Mouse (Mus musculus) CH12.LX (cell line): ENCODE results near the gene Ctnna2. TPM values are rescaled to one million over a fixed set of nuclear protein-coding genes. Genes with fewer than 3 reads are reported as not detected.

Experiments
- DNase-seq: peaks from one replicate; pipeline ENCODE4 v3.0.0-alpha.2; 2013; ENCODE audit errors: extremely low read depth
- H3K27ac ChIP-seq: 2 replicates; pipeline ENCODE4 v1.5.1; 2012; ENCODE audit warnings: low read depth, mild to moderate bottlenecking, control low read depth, moderate library complexity; ENCODE audit not compliant: insufficient read depth
- H3K27me3 ChIP-seq: replicated peaks from 2 replicates; pipeline ENCODE3; 2012; ENCODE audit warnings: inconsistent platforms
- H3K36me3 ChIP-seq, 2 experiments: replicated peaks in 1 of 2; 2 replicates each; pipeline versions ENCODE3 to v1.6.1; 2012; ENCODE audit warnings: inconsistent platforms in 1 of 2, low read length in 1 of 2, mild to moderate bottlenecking in 1 of 2, mixed read lengths in 1 of 2, moderate library complexity in 1 of 2; ENCODE audit not compliant: control insufficient read depth in 1 of 2, insufficient read depth in 1 of 2
- H3K4me1 ChIP-seq, 2 experiments: 2 replicates each; pipeline ENCODE4 v1.6.1; 2012; ENCODE audit warnings: inconsistent platforms in 1 of 2, moderate library complexity in 1 of 2; ENCODE audit not compliant: insufficient read depth in 2 of 2, control insufficient read depth in 1 of 2
- H3K4me2 ChIP-seq: 2 replicates; pipeline ENCODE4 v1.6.1; 2012; ENCODE audit warnings: low read depth, mild to moderate bottlenecking, control low read depth; ENCODE audit not compliant: poor library complexity, insufficient read depth, severe bottlenecking
- H3K4me3 ChIP-seq, 3 experiments: fragments of 150-350 bp in 1 of 3; sonication (generic) in 1 of 3; replicated peaks in 1 of 3; 2 replicates each; pipeline versions ENCODE3 to v1.5.1; 2011 to 2012; ENCODE audit warnings: low read depth in 2 of 3, low read length in 2 of 3, mild to moderate bottlenecking in 2 of 3, moderate library complexity in 2 of 3, control low read depth in 1 of 3, improper control_type of control experiment in 1 of 3, inconsistent platforms in 1 of 3, mixed read lengths in 1 of 3; ENCODE audit not compliant: poor library complexity in 1 of 3
- H3K79me2 ChIP-seq: replicated peaks from 2 replicates; pipeline ENCODE4 v1.6.1; 2012; ENCODE audit warnings: mild to moderate bottlenecking, moderate library complexity; ENCODE audit not compliant: control insufficient read depth, poor library complexity, insufficient read depth, severe bottlenecking; ENCODE audit errors: extremely low read depth
- H3K9ac ChIP-seq: 2 replicates; pipeline ENCODE4 v1.6.1; 2012; ENCODE audit warnings: low read depth, mild to moderate bottlenecking, control low read depth, moderate library complexity; ENCODE audit not compliant: insufficient read depth
- H3K9me3 ChIP-seq: replicated peaks from 2 replicates; pipeline ENCODE3; 2012; ENCODE audit warnings: low read length, inconsistent platforms, mixed read lengths
- BHLHE40 ChIP-seq: IDR thresholded peaks from 2 replicates; pipeline ENCODE4 v1.6.1; 2011; ENCODE audit warnings: mild to moderate bottlenecking, low read depth, low read length, improper control_type of control experiment
- CHD1 ChIP-seq: IDR thresholded peaks from 2 replicates; pipeline ENCODE4 v1.6.1; 2012; ENCODE audit warnings: low read depth, low read length, improper control_type of control experiment, inconsistent platforms
- CHD2 ChIP-seq: IDR thresholded peaks from 2 replicates; pipeline ENCODE4 v1.6.1; 2011; ENCODE audit warnings: low read length, improper control_type of control experiment
- E2F4 ChIP-seq: IDR thresholded peaks from 2 replicates; pipeline ENCODE4 v1.6.1; 2011; ENCODE audit warnings: low read depth, low read length, improper control_type of control experiment; ENCODE audit not compliant: insufficient replicate concordance
- ELF1 ChIP-seq: IDR thresholded peaks from 2 replicates; pipeline ENCODE4 v1.6.1; 2014; ENCODE audit warnings: low read depth, mild to moderate bottlenecking, inconsistent platforms, low read length, improper control_type of control experiment
- EP300 ChIP-seq: IDR thresholded peaks from 2 replicates; pipeline ENCODE4 v1.6.1; 2011; ENCODE audit warnings: low read length, improper control_type of control experiment
- GABPA ChIP-seq: IDR thresholded peaks from 2 replicates; pipeline ENCODE4 v1.6.1; 2012; ENCODE audit warnings: low read depth, low read length, improper control_type of control experiment, inconsistent platforms; ENCODE audit not compliant: insufficient replicate concordance
- HCFC1 ChIP-seq: IDR thresholded peaks from 2 replicates; pipeline ENCODE4 v1.6.1; 2012; ENCODE audit warnings: low read depth, mild to moderate bottlenecking, inconsistent platforms, low read length, improper control_type of control experiment
- JUND ChIP-seq: conservative IDR thresholded peaks from 2 replicates; pipeline ENCODE4 v1.6.1; 2011; ENCODE audit warnings: low read depth, low read length, improper control_type of control experiment
- KAT2A ChIP-seq: IDR thresholded peaks from 2 replicates; pipeline ENCODE4 v1.6.1; 2012; ENCODE audit warnings: low read length, improper control_type of control experiment, inconsistent platforms; ENCODE audit not compliant: insufficient replicate concordance
- MAFK ChIP-seq: IDR thresholded peaks from 2 replicates; pipeline ENCODE4 v1.6.1; 2011; ENCODE audit warnings: low read length, improper control_type of control experiment; ENCODE audit not compliant: insufficient replicate concordance
- MAZ ChIP-seq: IDR thresholded peaks from 2 replicates; pipeline ENCODE4 v1.6.1; 2012; ENCODE audit warnings: low read depth, mild to moderate bottlenecking, inconsistent platforms, low read length, improper control_type of control experiment, moderate library complexity
- MXI1 ChIP-seq: IDR thresholded peaks from 2 replicates; pipeline ENCODE4 v1.6.1; 2011; ENCODE audit warnings: mild to moderate bottlenecking, low read depth, low read length, improper control_type of control experiment
- NELFE ChIP-seq: IDR thresholded peaks from 2 replicates; pipeline ENCODE4 v1.6.1; 2011; ENCODE audit warnings: low read depth, low read length, improper control_type of control experiment
- NRF1 ChIP-seq: IDR thresholded peaks from 2 replicates; pipeline ENCODE4 v1.6.1; 2014; ENCODE audit warnings: low read depth, mild to moderate bottlenecking, inconsistent platforms, low read length, improper control_type of control experiment, moderate library complexity
- POLR2A ChIP-seq: IDR thresholded peaks from 2 replicates; pipeline ENCODE4 v1.6.1; 2011; ENCODE audit warnings: low read depth, mild to moderate bottlenecking, improper control_type of control experiment, low read length
- POLR2AphosphoS2 ChIP-seq: IDR thresholded peaks from 2 replicates; pipeline ENCODE4 v1.6.1; 2011; ENCODE audit warnings: low read depth, low read length, improper control_type of control experiment
- RCOR1 ChIP-seq: conservative IDR thresholded peaks from 2 replicates; pipeline ENCODE4 v1.6.1; 2012; ENCODE audit warnings: low read depth, mild to moderate bottlenecking, inconsistent platforms, low read length, improper control_type of control experiment
- TBP ChIP-seq: conservative IDR thresholded peaks from 2 replicates; pipeline ENCODE4 v1.6.1; 2011; ENCODE audit warnings: low read depth, low read length, improper control_type of control experiment
- TCF12 ChIP-seq: IDR thresholded peaks from 2 replicates; pipeline ENCODE4 v1.6.1; 2014; ENCODE audit warnings: low read depth, mild to moderate bottlenecking, inconsistent platforms, low read length, improper control_type of control experiment
- UBTF ChIP-seq: IDR thresholded peaks from 2 replicates; pipeline ENCODE4 v1.6.1; 2012; ENCODE audit warnings: low read depth, mild to moderate bottlenecking, inconsistent platforms, low read length, improper control_type of control experiment, moderate library complexity
- USF1 ChIP-seq: IDR thresholded peaks from 2 replicates; pipeline ENCODE4 v1.6.1; 2014; ENCODE audit warnings: low read depth, mild to moderate bottlenecking, inconsistent platforms, low read length, improper control_type of control experiment
- ZC3H11A ChIP-seq: IDR thresholded peaks from 2 replicates; pipeline ENCODE4 v1.6.1; 2012; ENCODE audit warnings: low read depth, mild to moderate bottlenecking, inconsistent platforms, low read length, improper control_type of control experiment
- dilution Hi-C: fragments of 300-500 bp; cut with MboI; formaldehyde crosslinking; loops from 2 replicates; pipeline ENCODE4 v1.14.3; 2020; ENCODE audit warnings: low sequenced_read_pairs; ENCODE audit not compliant: extremely low pct_unique_long_range_greater_than_20kb, extremely low pct_ligation_motif_present
- in situ Hi-C: fragments of 300-500 bp; cut with MboI; formaldehyde crosslinking; loops from 3 replicates; pipeline ENCODE4 v1.14.3; 2019; ENCODE audit warnings: low sequenced_read_pairs, low pct_ligation_motif_present, low pct_unique_long_range_greater_than_20kb, mixed read lengths
- polyA plus RNA-seq: library from polyadenylated mRNA; unstranded; fragments of >175 nt; gene quantifications from 2 replicates; pipeline ENCODE4 v1.2.1, GENCODE M21; 2012; ENCODE audit warnings: low read depth; ENCODE audit not compliant: insufficient read length
- total RNA-seq, 2 experiments: library from RNA; depleted of rRNA; stranded (reverse); fragments of 300-350 nt in 1 of 2; fragments of >200 nt in 1 of 2; gene quantifications; 2 replicates each; pipeline ENCODE4 v1.2.3; 2012 to 2014

Gene Ctnna2
- total and polyA plus RNA-seq, 3 experiments = not detected

DNA sequence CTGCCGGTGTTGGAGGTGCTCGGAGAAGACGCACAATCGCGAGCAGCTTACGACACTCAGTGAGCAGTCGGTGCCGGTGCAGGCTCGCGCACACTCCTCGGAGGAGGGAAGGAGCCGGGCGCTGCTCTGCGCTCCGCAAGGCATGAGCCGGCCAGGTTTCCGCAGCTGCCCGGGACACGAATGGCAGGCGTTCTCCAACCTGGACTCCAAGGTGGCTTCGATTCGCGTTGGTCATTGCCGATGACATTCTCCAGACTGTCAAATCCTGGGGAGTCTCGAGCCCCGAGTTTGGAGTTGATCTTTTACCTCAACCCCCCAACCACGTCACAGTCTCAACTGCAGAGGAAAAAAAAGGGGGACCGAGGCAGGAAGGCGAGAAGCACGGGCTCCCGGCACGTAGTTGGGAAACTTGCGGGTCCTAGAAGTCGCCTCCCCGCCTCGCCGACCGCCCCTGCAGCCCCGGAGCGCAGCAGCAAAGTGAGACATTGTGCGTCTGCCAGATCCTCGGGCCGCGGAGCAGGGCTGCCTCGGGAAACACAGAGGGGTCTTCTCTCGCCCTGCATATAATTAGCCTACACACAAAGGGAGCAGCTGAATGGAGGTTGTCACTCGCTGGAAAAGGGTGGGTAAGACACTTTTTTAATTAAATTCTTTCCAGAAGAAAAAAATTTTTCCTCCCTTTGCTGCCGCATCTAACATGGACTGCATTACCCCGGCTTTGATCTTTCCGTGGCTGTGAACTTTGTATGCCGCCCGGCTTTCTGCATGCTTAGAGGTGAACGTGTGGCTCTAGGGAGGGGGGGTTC lies 736.7 kb downstream of the Ctnna2 start, which contains the start of gene Lrrtm1:
Lrrtm1 (plus strand) TSS at position 89 of the 806 bp plus-strand sequence.
- Histone ChIP-seq H3K4me1 (no peaks in the 10 kb centered on the region; a peak in 1 of 4 replicates), H3K36me3 (no peaks in the 10 kb centered on the region), H3K4me2 (no peak within 1 kb of the TSS), H3K4me3 (no peak within 1 kb of the TSS), H3K9me3 (peaks cover 64% of the 10 kb centered on the region), H3K9ac (no peak within 1 kb of the TSS), H3K27ac (no peak within 1 kb of the TSS)
- dilution Hi-C loops = no loop called here
- in situ Hi-C loops = no loop called here
- no peak for DNase-seq
- TF ChIP-seq POLR2A (no peak), UBTF (no peak), CHD2 (no peak), ELF1 (no peak), HCFC1 (no peak), POLR2AphosphoS2 (no peak), NELFE (no peak), GABPA (no peak), TCF12 (no peak), USF1 (no peak), BHLHE40 (no peak), TBP (no peak), MAZ (no peak), MAFK (no peak)
- TF ChIP-seq, all 38 proteins: peak for 0
- no peaks in the 10 kb centered on the region for H3K27me3 ChIP-seq
- H3K79me2 ChIP-seq = no peaks in the 10 kb centered on the region

DNA sequence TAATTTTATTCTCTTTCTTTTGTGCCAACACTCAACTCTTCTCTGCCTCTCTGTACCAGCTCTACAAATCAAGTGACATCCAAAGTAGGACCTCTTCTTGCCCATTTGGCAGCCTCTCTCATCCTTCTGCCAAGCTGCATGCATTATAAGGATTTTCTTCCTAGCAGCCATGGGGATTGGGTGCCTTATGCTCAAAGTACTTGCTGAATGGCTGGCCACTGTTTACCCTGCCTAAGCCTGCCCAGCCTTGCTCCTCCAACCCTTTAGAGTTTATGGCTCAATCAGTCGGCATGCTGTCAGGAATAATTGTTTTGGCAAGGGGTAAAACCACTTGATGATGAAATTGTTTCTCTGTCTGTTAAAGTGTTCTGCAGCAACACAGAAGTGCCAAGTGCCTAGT lies 739.1 kb downstream of the Ctnna2 start:
- H3K4me1 ChIP-seq = no peaks in the 10 kb centered on the region; a peak in 1 of 4 replicates
- no peaks in the 10 kb centered on the region for H3K36me3 ChIP-seq
- no peak for TF ChIP-seq USF1
- TF ChIP-seq BHLHE40 = no peak
- TF ChIP-seq CHD2 = no peak
- TF ChIP-seq POLR2A = no peak
- no peak for TF ChIP-seq TCF12
- TF ChIP-seq UBTF = no peak
- no peak for TF ChIP-seq RCOR1
- no peak for TF ChIP-seq ELF1
- no peak for TF ChIP-seq E2F4
- no peak for TF ChIP-seq EP300
- no peak for TF ChIP-seq CHD1
- TF ChIP-seq ZC3H11A = no peak
- TF ChIP-seq KAT2A = no peak
- TF ChIP-seq MXI1 = no peak
- no peak for TF ChIP-seq NRF1
- TF ChIP-seq JUND = no peak
- H3K27ac ChIP-seq = no peak overlapping the region
- in situ Hi-C loops = no loop called here
- dilution Hi-C loops = no loop called here
- peaks cover 58% of the 10 kb centered on the region for H3K9me3 ChIP-seq
- H3K4me2 ChIP-seq = no peak overlapping the region
- no peaks in the 10 kb centered on the region for H3K79me2 ChIP-seq
- no peak overlapping the region for H3K4me3 ChIP-seq
- H3K9ac ChIP-seq = no peak overlapping the region
- no peak for DNase-seq
- no peaks in the 10 kb centered on the region for H3K27me3 ChIP-seq
